9 mouse cellular contexts compared by ENCODE assay signal in the genomic region with DNA sequence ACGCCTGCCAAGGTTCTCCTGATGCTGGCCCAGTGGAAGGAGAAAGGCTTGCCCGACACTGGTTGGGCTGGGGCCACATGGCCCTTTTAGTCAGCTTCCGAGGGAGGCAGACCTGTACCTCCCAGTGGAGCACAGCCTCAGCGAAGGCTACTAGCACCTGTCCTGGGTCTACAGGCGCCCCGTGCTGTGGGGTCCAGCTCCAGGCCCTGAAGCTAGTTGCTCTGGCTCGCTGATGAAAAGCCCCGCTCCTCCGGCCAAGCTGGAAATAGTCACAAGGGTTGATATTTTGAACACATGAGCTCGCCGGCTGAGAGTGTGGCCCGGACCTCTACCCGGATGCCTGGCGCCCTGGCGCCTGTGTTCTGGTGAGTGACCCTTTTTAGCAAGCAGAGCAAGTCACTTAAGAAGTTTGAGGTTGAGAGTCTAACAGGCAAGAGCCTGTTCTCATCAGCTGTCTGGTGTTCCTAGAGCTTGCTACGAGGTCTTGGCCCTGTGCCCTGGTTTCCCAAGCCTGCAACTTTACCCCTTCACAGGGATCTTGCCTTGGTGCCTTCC. TPM values are rescaled to one million over a fixed set of nuclear protein-coding genes. Genes with fewer than 3 reads are reported as not detected.
DNase-seq lines count a peak whose midpoint lies in the region; ATAC-seq lines count a peak whose summit lies in the region.
"Had no signal": no experiment of that assay in that cellular context is flagged by ENCODE, and none has a peak within 500 bp of the region (broad histone marks: within the 10 kb centered on the region; RNA-seq: fewer than 3 reads in every experiment).

No protein-coding gene starts in this region.

- peak; percentile 12 for DNase-seq in urinary bladder, postnatal 14 days (ENCODE audit: low spot score)
- DNase-seq in urinary bladder, postnatal 36 days (ENCODE audit: low spot score in 2 of 2): no peak
- DNase-seq in gastrocnemius, postnatal 36 days: peak; percentile 30 to 41
- peak; percentile 28 for DNase-seq in kidney, postnatal 14 days
- no peak for DNase-seq in cerebellum, postnatal 36 days
- no peak for DNase-seq in frontal cortex, postnatal 25 days (ENCODE audit: low spot score in 2 of 2)

- no peak overlapping the region for H3K9ac ChIP-seq in stomach, embryonic 14.5 days (replicated peaks; ENCODE audit: low read depth, low read length)

- H3K4me1 ChIP-seq in stomach, embryonic 14.5 days (ENCODE audit: control insufficient read depth, insufficient read depth, low read length): 0 out of 2 replicates have a peak, but pooled peaks cover 4% of the 10 kb centered on the region

- no peak overlapping the region for H3K4me3 ChIP-seq in stomach, embryonic 14.5 days (ENCODE audit: low read depth, low read length)

- WGBS in stomach, embryonic 14.5 days: 73% methylated on average over 16 of the region's 16 CpGs

- no peak for ATAC-seq in stomach, embryonic 14.5 days (ENCODE audit: insufficient number of reproducible peaks, insufficient read depth, low FRiP score, low read depth)
- no peak; the same call in 1 of the 2 replicates for ATAC-seq in frontal cortex, adult (ENCODE audit: low TSS enrichment)

- no peak overlapping the region for H3K27ac ChIP-seq in stomach, embryonic 14.5 days (ENCODE audit: low read length)

- intact Hi-C loops in gastrocnemius, postnatal 36 days (cut with DNase I): no loop called here

- no peaks in the 10 kb centered on the region for H3K27me3 ChIP-seq in stomach, embryonic 14.5 days (ENCODE audit: control insufficient read depth, insufficient read depth, low read length)

- H3K36me3 ChIP-seq in stomach, embryonic 14.5 days (ENCODE audit: control insufficient read depth, insufficient read depth, low read length): no peaks in the 10 kb centered on the region

- H3K4me2 ChIP-seq in stomach, embryonic 14.5 days (replicated peaks; ENCODE audit: low read depth, low read length): 0 out of 2 replicates have a peak overlapping the region, but pooled peaks have one; percentile 14

- no peaks in the 10 kb centered on the region for H3K9me3 ChIP-seq in stomach, embryonic 14.5 days (ENCODE audit: control insufficient read depth, low read depth, low read length)

RNA-seq across cellular contexts. Expression of a gene that starts 22.6 kb away (rescaled TPM):
- 10 to 100 TPM; 10.1 to 10.7 TPM for total RNA-seq in gastrocnemius, postnatal 36 days (2021)
- polyA plus RNA-seq in stomach, embryonic 14.5 days (2014; fragmentation: Nextera tagmentation; extraction: Ambion mirVana): 11.4 and 13.0 TPM in 2 replicates

RNA-seq across cellular contexts. Expression of a gene that starts 40.7 kb away (rescaled TPM):
- not detected for total RNA-seq in gastrocnemius, postnatal 36 days (2021)
- not detected in 2 replicates for polyA plus RNA-seq in stomach, embryonic 14.5 days (2014; fragmentation: Nextera tagmentation; extraction: Ambion mirVana)
- polyA plus RNA-seq: stomach, embryonic 16.5 days had no signal

Comparison
In these comparisons a context has a peak if more than half of its experiments do, and no peak if none do; other contexts are left out.
1. DNase-seq: peak in urinary bladder, postnatal 14 days (single experiment), gastrocnemius, postnatal 36 days (2 of 2) and kidney, postnatal 14 days (single experiment); none in urinary bladder, postnatal 36 days (0 of 2), cerebellum, postnatal 36 days (0 of 2) and frontal cortex, postnatal 25 days (0 of 2).